Mouse (Mus musculus) lung, embryonic 16.5 days (tissue): ENCODE data around the gene Thap4. TPM values are rescaled to one million over a fixed set of nuclear protein-coding genes. Genes with fewer than 3 reads are reported as not detected.

Experiments
- ATAC-seq: fragments of 200-750 bp; cut with Nextera tagmentation; 2 replicates; pipeline ENCODE4 v1.8.0; 2017; ENCODE audit warnings: low read depth, mild to moderate bottlenecking, moderate library complexity
- H3K27ac ChIP-seq: fragments of 300-500 bp; sonication (generic); 2 replicates; pipeline ENCODE4 v1.5.1; 2014; ENCODE audit warnings: mild to moderate bottlenecking, control low read depth, low read length
- H3K27me3 ChIP-seq: fragments of 300-500 bp; sonication (generic); 2 replicates; pipeline ENCODE4 v1.6.1; 2014; ENCODE audit warnings: low read depth, low read length, mixed read lengths; ENCODE audit not compliant: control insufficient read depth, insufficient read depth
- H3K36me3 ChIP-seq: fragments of 300-500 bp; sonication (generic); 2 replicates; pipeline ENCODE4 v1.6.1; 2014; ENCODE audit warnings: low read length; ENCODE audit not compliant: control insufficient read depth, insufficient read depth
- H3K4me1 ChIP-seq: fragments of 300-500 bp; sonication (generic); replicated peaks from 2 replicates; pipeline ENCODE4 v1.6.1; 2014; ENCODE audit warnings: low read length, mixed read lengths; ENCODE audit not compliant: control insufficient read depth, insufficient read depth
- H3K4me2 ChIP-seq: fragments of 300-500 bp; sonication (generic); 2 replicates; pipeline ENCODE4 v1.6.1; 2014; ENCODE audit warnings: low read depth, low read length, control low read depth
- H3K4me3 ChIP-seq: fragments of 300-500 bp; sonication (generic); 2 replicates; pipeline ENCODE4 v1.5.1; 2014; ENCODE audit warnings: mild to moderate bottlenecking, low read length, control low read depth
- H3K9ac ChIP-seq: fragments of 300-500 bp; sonication (generic); 2 replicates; pipeline ENCODE4 v1.6.1; 2014; ENCODE audit warnings: low read length, control low read depth
- H3K9me3 ChIP-seq: fragments of 300-500 bp; sonication (generic); 2 replicates; pipeline ENCODE4 v1.6.1; 2016; ENCODE audit warnings: low read length; ENCODE audit not compliant: control insufficient read depth
- WGBS: fragments of 180-500 bp; shearing (Covaris S2); extraction: QIAGEN DNeasy Blood & Tissue Kit; methylation state at CpG from one replicate; pipeline ENCODE4 v1.1.7; 2014; 5-methylcytosine and 5-hydroxymethylcytosine counted together
- polyA plus RNA-seq: library from polyadenylated mRNA; unstranded; fragments of >200 nt; fragmentation: Nextera tagmentation; extraction: Ambion mirVana; gene quantifications from 2 replicates; pipeline ENCODE4 v1.2.1, GENCODE M21; 2015

The Thap4 gene
- polyA plus RNA-seq, 1 experiment from 2014 or later: 47.2 TPM

- H3K4me2 ChIP-seq: peak overlapping the region; percentile 91
- H3K4me3 ChIP-seq: peak overlapping the region; percentile 99
- under 1% methylated on average over 55 of the region's 59 CpGs for WGBS
- H3K27me3 ChIP-seq: no peaks in the 10 kb centered on the region
- ATAC-seq: peak; percentile 39
- H3K4me1 ChIP-seq: peaks cover 12% of the 10 kb centered on the region
- H3K9ac ChIP-seq: peak overlapping the region; percentile 94
- no peaks in the 10 kb centered on the region for H3K9me3 ChIP-seq
- peaks cover 13% of the 10 kb centered on the region for H3K36me3 ChIP-seq
- H3K27ac ChIP-seq: peak overlapping the region; percentile 94
These were observed 622 bp downstream of the Thap4 start for GRCm38 (mm10) chr1:93753911-93754572.

- Histone ChIP-seq H3K36me3 (peaks cover 18% of the 10 kb centered on the region), H3K9ac (no peak within 1 kb of the TSS), H3K4me2 (no peak within 1 kb of the TSS), H3K27me3 (no peaks in the 10 kb centered on the region), H3K27ac (no peak within 1 kb of the TSS), H3K4me3 (no peak within 1 kb of the TSS), H3K9me3 (no peaks in the 10 kb centered on the region), H3K4me1 (peaks cover 12% of the 10 kb centered on the region)
- no peak for ATAC-seq
- WGBS: 74% methylated on average over 6 of the region's 6 CpGs
These were observed 3.4 kb downstream of the Thap4 start, which contains the start of gene Atg4b for GRCm38 (mm10) chr1:93751290-93751689. Atg4b (plus strand) TSS chr1:93751500.

GRCm38 (mm10) chr1:93748539-93748938, 6.1 kb downstream of the Thap4 start:
- Histone ChIP-seq H3K27me3 (no peaks in the 10 kb centered on the region), H3K4me1 (peaks cover 5% of the 10 kb centered on the region), H3K9me3 (no peaks in the 10 kb centered on the region), H3K4me3 (no peak overlapping the region), H3K9ac (no peak overlapping the region), H3K4me2 (no peak overlapping the region), H3K27ac (no peak overlapping the region), H3K36me3 (peaks cover 18% of the 10 kb centered on the region)
- no peak for ATAC-seq
- WGBS: 88% methylated on average over 1 of the region's 1 CpGs

GRCm38 (mm10) chr1:93746179-93746578, 8.5 kb downstream of the Thap4 start:
- Histone ChIP-seq H3K4me1 (peaks cover 4% of the 10 kb centered on the region), H3K36me3 (peaks cover 18% of the 10 kb centered on the region), H3K27ac (no peak overlapping the region), H3K4me3 (no peak overlapping the region), H3K9ac (no peak overlapping the region), H3K4me2 (no peak overlapping the region), H3K9me3 (no peaks in the 10 kb centered on the region), H3K27me3 (no peaks in the 10 kb centered on the region)
- ATAC-seq: no peak
- 77% methylated on average over 5 of the region's 5 CpGs for WGBS

- Histone ChIP-seq H3K4me3 (no peak overlapping the region), H3K27ac (no peak overlapping the region), H3K4me2 (no peak overlapping the region), H3K9me3 (no peaks in the 10 kb centered on the region), H3K27me3 (no peaks in the 10 kb centered on the region), H3K4me1 (peaks cover 4% of the 10 kb centered on the region), H3K36me3 (no peaks in the 10 kb centered on the region; the same call in 1 of the 2 replicates), H3K9ac (no peak overlapping the region)
- no peak for ATAC-seq
These were observed 11.8 kb downstream of the Thap4 start for GRCm38 (mm10) chr1:93742910-93743309.

GRCm38 (mm10) chr1:93741987-93742386, 12.7 kb downstream of the Thap4 start:
- Histone ChIP-seq H3K4me1 (peaks cover 4% of the 10 kb centered on the region), H3K27me3 (no peaks in the 10 kb centered on the region), H3K4me2 (no peak overlapping the region), H3K9me3 (no peaks in the 10 kb centered on the region), H3K27ac (no peak overlapping the region), H3K4me3 (no peak overlapping the region), H3K36me3 (no peaks in the 10 kb centered on the region; the same call in 1 of the 2 replicates), H3K9ac (no peak overlapping the region)
- 38% methylated on average over 4 of the region's 4 CpGs for WGBS
- ATAC-seq: no peak

- no peak overlapping the region for H3K4me3 ChIP-seq
- no peaks in the 10 kb centered on the region; the same call in 1 of the 2 replicates for H3K36me3 ChIP-seq
- H3K27me3 ChIP-seq: no peaks in the 10 kb centered on the region
- H3K4me1 ChIP-seq: peaks cover 4% of the 10 kb centered on the region
- no peak overlapping the region for H3K27ac ChIP-seq
- WGBS: 88% methylated on average over 2 of the region's 2 CpGs
- no peak overlapping the region for H3K4me2 ChIP-seq
- no peak overlapping the region for H3K9ac ChIP-seq
- ATAC-seq: no peak
- H3K9me3 ChIP-seq: no peaks in the 10 kb centered on the region
These were observed 14.0 kb downstream of the Thap4 start for GRCm38 (mm10) chr1:93740671-93741070.

GRCm38 (mm10) chr1:93737711-93738110, 17.0 kb downstream of the Thap4 start:
- 97% methylated on average over 5 of the region's 5 CpGs for WGBS
- Histone ChIP-seq H3K4me2 (no peak overlapping the region), H3K36me3 (peaks cover 3% of the 10 kb centered on the region; the same call in 1 of the 2 replicates), H3K4me3 (no peak overlapping the region), H3K4me1 (peaks cover 4% of the 10 kb centered on the region), H3K9me3 (no peaks in the 10 kb centered on the region), H3K27ac (no peak overlapping the region), H3K9ac (no peak overlapping the region), H3K27me3 (no peaks in the 10 kb centered on the region)
- no peak for ATAC-seq

GRCm38 (mm10) chr1:93735859-93736258, 18.8 kb downstream of the Thap4 start:
- Histone ChIP-seq H3K9ac (no peak overlapping the region), H3K36me3 (peaks cover 3% of the 10 kb centered on the region; the same call in 1 of the 2 replicates), H3K9me3 (no peaks in the 10 kb centered on the region), H3K4me2 (no peak overlapping the region), H3K4me3 (no peak overlapping the region), H3K4me1 (no peaks in the 10 kb centered on the region), H3K27ac (no peak overlapping the region), H3K27me3 (no peaks in the 10 kb centered on the region)
- no peak for ATAC-seq
- 86% methylated on average over 3 of the region's 3 CpGs for WGBS
